18 mouse cellular contexts compared by ENCODE assay signal in genomic region chr15:78716936-78717335, GRCm38 (mm10). TPM values are rescaled to one million over a fixed set of nuclear protein-coding genes. Genes with fewer than 3 reads are reported as not detected.
DNase-seq lines count a peak whose midpoint lies in the region; ATAC-seq and TF ChIP-seq lines count a peak whose summit lies in the region.
"Had no signal": no experiment of that assay in that cellular context is flagged by ENCODE, and none has a peak within 500 bp of the region (broad histone marks: within the 10 kb centered on the region; RNA-seq: fewer than 3 reads in every experiment).

No protein-coding gene starts in this region.

- intact Hi-C loops in gastrocnemius, adult 2 months (cut with DNase I), result no loop called here

- H3K4me3 ChIP-seq in midbrain, embryonic 12.5 days, result peak overlapping the region; percentile 12; the same call in 1 of the 2 replicates
- no peak overlapping the region for H3K4me3 ChIP-seq in midbrain, embryonic 10.5 days
- peak overlapping the region; percentile 80 for H3K4me3 ChIP-seq in hindbrain, embryonic 15.5 days
- peak overlapping the region; percentile 85 for H3K4me3 ChIP-seq in olfactory bulb, adult 2 months (ENCODE audit: insufficient read depth, low read depth, low read length)
- H3K4me3 ChIP-seq in lung, postnatal 0 days (ENCODE audit: low read depth, low read length), result no peak overlapping the region
- no peak overlapping the region for H3K4me3 ChIP-seq in gastrocnemius, adult 2 months
- H3K4me3 ChIP-seq: erythroblast, embryonic 14.5 days; limb, embryonic 15.5 days; stomach, embryonic 15.5 days had no signal

- H3K36me3 ChIP-seq in midbrain, embryonic 12.5 days, result no peaks in the 10 kb centered on the region
- no peaks in the 10 kb centered on the region for H3K36me3 ChIP-seq in midbrain, embryonic 10.5 days
- H3K36me3 ChIP-seq in hindbrain, embryonic 15.5 days, result no peaks in the 10 kb centered on the region
- H3K36me3 ChIP-seq in lung, postnatal 0 days (ENCODE audit: insufficient read depth, low read length), result no peaks in the 10 kb centered on the region
- H3K36me3 ChIP-seq: limb, embryonic 15.5 days; stomach, embryonic 15.5 days had no signal

- peaks cover 44% of the 10 kb centered on the region for H3K4me1 ChIP-seq in midbrain, embryonic 12.5 days
- peaks cover 49% of the 10 kb centered on the region for H3K4me1 ChIP-seq in midbrain, embryonic 10.5 days
- peaks cover 76% of the 10 kb centered on the region for H3K4me1 ChIP-seq in hindbrain, embryonic 15.5 days (replicated peaks)
- H3K4me1 ChIP-seq in olfactory bulb, adult 2 months (ENCODE audit: control insufficient read depth, insufficient read depth, low read length), result peaks cover 57% of the 10 kb centered on the region
- H3K4me1 ChIP-seq in lung, postnatal 0 days (ENCODE audit: insufficient read depth, low read depth, low read length), result no peaks in the 10 kb centered on the region

- TF ChIP-seq EP300 in lung, postnatal 0 days (IDR thresholded peaks at IDR 0.05), result no peak

- no peak overlapping the region for H3K9ac ChIP-seq in midbrain, embryonic 12.5 days (replicated peaks)
- peak overlapping the region; percentile 87 for H3K9ac ChIP-seq in hindbrain, embryonic 15.5 days
- no peak overlapping the region for H3K9ac ChIP-seq in lung, postnatal 0 days (replicated peaks; ENCODE audit: low read depth)
- H3K9ac ChIP-seq: limb, embryonic 15.5 days; stomach, embryonic 15.5 days had no signal

- peak; percentile 26 for DNase-seq in CD4-positive, CD25-positive, alpha-beta regulatory T cell, adult 2 months (ENCODE audit: low read depth, low spot score)
- DNase-seq in midbrain, embryonic 10.5 days (ENCODE audit: low spot score), result no peak
- no peak for DNase-seq in lung, postnatal 0 days (ENCODE audit: low spot score)
- DNase-seq in gastrocnemius, adult 2 months, result no peak
- DNase-seq: cerebellum, adult 18-20 months; embryo, embryonic 11 days; heart, postnatal 14 days; lung, adult 2 months; thymus, postnatal 4 days had no signal

- H3K4me2 ChIP-seq in midbrain, embryonic 12.5 days (replicated peaks), result peak overlapping the region; percentile 96
- H3K4me2 ChIP-seq in hindbrain, embryonic 15.5 days, result peak overlapping the region; percentile 92
- H3K4me2 ChIP-seq in lung, postnatal 0 days (replicated peaks; ENCODE audit: low read depth, low read length), result no peak overlapping the region
- H3K4me2 ChIP-seq: limb, embryonic 15.5 days; stomach, embryonic 15.5 days had no signal

- WGBS in midbrain, embryonic 12.5 days, result 55% methylated on average over 13 of the region's 13 CpGs
- WGBS in midbrain, embryonic 10.5 days, result 61% methylated on average over 13 of the region's 13 CpGs
- 49% methylated on average over 13 of the region's 13 CpGs for WGBS in hindbrain, embryonic 15.5 days
- 28% methylated on average over 13 of the region's 13 CpGs for WGBS in olfactory bulb, adult 2 months
- 52% methylated on average over 13 of the region's 13 CpGs for WGBS in lung, postnatal 0 days

- ATAC-seq in CD4-positive, CD25-positive, alpha-beta regulatory T cell, adult 4 months, result no peak
- ATAC-seq in midbrain, embryonic 12.5 days (ENCODE audit: low FRiP score, low read depth), result no peak
- ATAC-seq in hindbrain, embryonic 15.5 days (ENCODE audit: low FRiP score, low read depth), result no peak
- ATAC-seq in lung, postnatal 0 days, result no peak
- ATAC-seq: intestine, embryonic 16.5 days had no signal

- H3K27ac ChIP-seq in midbrain, embryonic 12.5 days (replicated peaks), result no peak overlapping the region
- no peak overlapping the region for H3K27ac ChIP-seq in midbrain, embryonic 10.5 days (replicated peaks)
- peak overlapping the region; percentile 87 for H3K27ac ChIP-seq in hindbrain, embryonic 15.5 days (replicated peaks)
- H3K27ac ChIP-seq in olfactory bulb, adult 2 months (ENCODE audit: insufficient read depth, low read depth, low read length), result peak overlapping the region; percentile 90
- no peak overlapping the region for H3K27ac ChIP-seq in lung, postnatal 0 days (ENCODE audit: low read length)
- no peak overlapping the region for H3K27ac ChIP-seq in gastrocnemius, adult 2 months
- H3K27ac ChIP-seq: kidney, postnatal 0 days; limb, embryonic 15.5 days; stomach, embryonic 15.5 days had no signal

- H3K9me3 ChIP-seq in midbrain, embryonic 12.5 days, result no peaks in the 10 kb centered on the region
- no peaks in the 10 kb centered on the region for H3K9me3 ChIP-seq in midbrain, embryonic 10.5 days (replicated peaks)
- no peaks in the 10 kb centered on the region for H3K9me3 ChIP-seq in hindbrain, embryonic 15.5 days
- H3K9me3 ChIP-seq in lung, postnatal 0 days (ENCODE audit: low read length), result no peaks in the 10 kb centered on the region
- H3K9me3 ChIP-seq: limb, embryonic 15.5 days; stomach, embryonic 15.5 days had no signal

- no peak for TF ChIP-seq CTCF in olfactory bulb, adult 2 months (IDR thresholded peaks at IDR 0.05; ENCODE audit: insufficient read depth, low read depth, low read length)
- no peak for TF ChIP-seq CTCF in lung, postnatal 0 days (IDR thresholded peaks at IDR 0.05)
- no peak for TF ChIP-seq CTCF in gastrocnemius, adult 2 months (IDR thresholded peaks at IDR 0.05)

- peaks cover 90% of the 10 kb centered on the region for H3K27me3 ChIP-seq in midbrain, embryonic 12.5 days
- H3K27me3 ChIP-seq in midbrain, embryonic 10.5 days (ENCODE audit: low read depth, poor library complexity, severe bottlenecking), result peaks cover 91% of the 10 kb centered on the region
- 0 out of 2 replicates have a peak, but pooled peaks cover 7% of the 10 kb centered on the region for H3K27me3 ChIP-seq in hindbrain, embryonic 15.5 days
- peaks cover 53% of the 10 kb centered on the region for H3K27me3 ChIP-seq in lung, postnatal 0 days (replicated peaks; ENCODE audit: insufficient read depth, low read length)

- no peak for TF ChIP-seq POLR2A in olfactory bulb, adult 2 months (IDR thresholded peaks at IDR 0.05; ENCODE audit: insufficient read depth, low read depth, low read length)

RNA-seq across cellular contexts. Expression of gene Elfn2, which starts 1.6 kb away (rescaled TPM):
- under 1 TPM in 1 of 2 experiments, not detected in 1; 0.10 TPM for polyA plus RNA-seq in CD4-positive, CD25-positive, alpha-beta regulatory T cell, adult 4 months (2017; shearing (Covaris generic))
- polyA plus RNA-seq in midbrain, embryonic 12.5 days (2016; fragmentation: Nextera tagmentation; extraction: Ambion mirVana), result 0.88 and 2.2 TPM in 2 replicates
- polyA plus RNA-seq in midbrain, embryonic 10.5 days (2016; fragmentation: Nextera tagmentation; extraction: Ambion mirVana), result 0.23 and 0.26 TPM in 2 replicates
- 10.6 and 11.7 TPM in 2 replicates for polyA plus RNA-seq in hindbrain, embryonic 15.5 days (2015; fragmentation: Nextera tagmentation; extraction: Ambion mirVana)
- polyA plus RNA-seq in olfactory bulb, adult 2 months (2012; ENCODE audit: insufficient read depth, insufficient read length, low replicate concordance, missing spikeins), result not detected in 2 replicates
- 0.02 and 0.05 TPM in 2 replicates for polyA plus RNA-seq in lung, postnatal 0 days (2015; fragmentation: Nextera tagmentation; extraction: Ambion mirVana)
- under 1 TPM in 1 of 2 experiments, not detected in 1; 0.03 TPM for total RNA-seq in gastrocnemius, adult 2 months (2021)

RNA-seq across cellular contexts. Expression of gene Mfng, which starts 56.3 kb away (rescaled TPM):
- 100 to 1,000 TPM in 1 of 2 experiments, 10 to 100 TPM in 1; 61.3 to 136 TPM for polyA plus RNA-seq in CD4-positive, CD25-positive, alpha-beta regulatory T cell, adult 4 months (2017; shearing (Covaris generic))
- polyA plus RNA-seq in midbrain, embryonic 12.5 days (2016; fragmentation: Nextera tagmentation; extraction: Ambion mirVana), result 119 and 137 TPM in 2 replicates
- polyA plus RNA-seq in midbrain, embryonic 10.5 days (2016; fragmentation: Nextera tagmentation; extraction: Ambion mirVana), result 81.5 and 121 TPM in 2 replicates
- polyA plus RNA-seq in hindbrain, embryonic 15.5 days (2015; fragmentation: Nextera tagmentation; extraction: Ambion mirVana), result 21.5 and 42.1 TPM in 2 replicates
- not detected in 2 replicates for polyA plus RNA-seq in olfactory bulb, adult 2 months (2012; ENCODE audit: insufficient read depth, insufficient read length, low replicate concordance, missing spikeins)
- 47.8 and 52.9 TPM in 2 replicates for polyA plus RNA-seq in lung, postnatal 0 days (2015; fragmentation: Nextera tagmentation; extraction: Ambion mirVana)
- 1 to 10 TPM; 2.6 to 3.1 TPM for total RNA-seq in gastrocnemius, adult 2 months (2021)

Comparison
In these comparisons a context has a peak if more than half of its experiments do, and no peak if none do; other contexts are left out.
1. H3K4me3 ChIP-seq: peak in midbrain, embryonic 12.5 days (single experiment), hindbrain, embryonic 15.5 days (single experiment) and olfactory bulb, adult 2 months (single experiment); none in midbrain, embryonic 10.5 days (single experiment), lung, postnatal 0 days (single experiment) and gastrocnemius, adult 2 months (single experiment).
2. H3K27ac ChIP-seq: peak in hindbrain, embryonic 15.5 days (single experiment) and olfactory bulb, adult 2 months (single experiment); none in midbrain, embryonic 12.5 days (single experiment), midbrain, embryonic 10.5 days (single experiment), lung, postnatal 0 days (single experiment) and gastrocnemius, adult 2 months (single experiment).